Mouse (Mus musculus) CD4-positive, CD25-positive, alpha-beta regulatory T cell (primary cell): ENCODE results near the gene Steap2. TPM values are rescaled to one million over a fixed set of nuclear protein-coding genes. Genes with fewer than 3 reads are reported as not detected.

Experiments used
- polyA plus RNA-seq: library from polyadenylated mRNA; unstranded; fragments of 100-300 nt; shearing (Covaris generic); gene quantifications from one replicate; pipeline ENCODE4 v1.2.1, GENCODE M21; 2017

The Steap2 gene
- 0.10 TPM for polyA plus RNA-seq

DNA sequence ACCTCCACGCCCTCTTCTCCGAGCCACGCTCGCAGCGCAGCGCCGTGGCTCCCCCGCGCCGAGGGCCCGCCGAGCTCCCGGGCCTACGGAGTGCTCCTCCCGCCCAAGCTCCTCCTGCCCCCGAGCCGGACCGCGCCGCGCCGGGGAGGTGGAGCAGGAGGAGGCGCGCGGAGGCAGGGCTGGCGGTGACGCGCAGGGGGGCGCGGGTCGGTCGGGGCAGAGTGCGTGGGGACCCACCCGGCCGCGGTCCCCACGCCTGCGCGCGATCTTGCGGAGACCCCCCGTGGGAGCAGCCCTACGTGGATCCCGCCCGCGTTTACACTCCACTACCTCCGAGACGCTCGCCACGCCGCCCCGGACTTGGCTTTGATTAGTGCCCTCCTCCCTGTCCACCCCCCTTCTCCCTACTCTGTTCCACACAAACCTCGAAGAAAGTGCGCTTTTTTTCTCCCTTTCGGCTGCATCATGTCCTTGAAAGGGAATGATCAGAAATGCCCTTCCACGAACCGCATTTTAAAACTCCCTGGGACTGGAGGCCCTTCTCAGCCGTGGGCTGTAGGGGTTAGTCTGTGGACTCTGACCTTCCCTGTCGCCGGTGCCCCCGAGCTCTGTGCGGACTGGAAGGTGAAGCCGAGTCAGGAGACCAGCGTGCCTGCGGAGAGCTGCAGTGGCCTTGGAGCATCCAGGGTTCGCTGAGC, at the start of gene Steap2:
Steap2 (minus strand) TSS at position 623 of the 698 bp plus-strand sequence.

DNA sequence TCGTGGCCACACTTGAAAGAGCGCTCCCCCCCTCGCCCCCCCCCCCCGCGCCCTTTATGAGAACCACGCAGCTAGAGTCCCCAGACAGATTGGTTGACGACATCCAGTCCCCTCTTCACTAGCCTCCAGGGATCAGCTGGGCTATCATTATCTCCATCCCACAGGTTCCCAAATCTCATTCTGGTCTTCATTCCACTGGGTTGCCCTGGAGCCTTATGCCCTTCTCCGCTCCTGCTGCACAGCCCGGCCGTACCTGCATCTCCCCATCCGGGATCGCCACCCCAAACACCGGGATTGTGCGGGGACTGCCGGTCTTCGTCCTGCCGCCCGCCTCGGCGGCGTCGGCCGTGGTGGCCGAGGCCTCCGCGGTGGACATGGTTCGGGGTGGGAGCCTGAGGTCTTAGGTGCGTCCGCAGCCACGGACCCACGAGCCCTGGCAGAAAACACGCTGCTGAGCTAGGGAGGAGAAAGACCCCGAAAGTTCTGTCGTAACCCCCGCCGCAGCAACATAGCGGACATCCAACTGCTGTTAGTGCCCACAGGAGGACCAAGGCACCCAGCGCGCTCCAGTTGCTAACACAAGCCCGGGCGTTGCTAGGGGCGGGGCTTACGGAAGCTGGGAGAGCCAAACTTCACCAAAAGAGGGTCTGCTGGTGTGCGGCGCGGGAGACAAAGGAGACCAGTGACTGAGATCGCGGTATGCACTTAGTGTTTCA, 30.6 kb downstream of the Steap2 start, which contains the start of gene Cfap69:
Cfap69 (minus strand) TSS at position 585 of the 716 bp plus-strand sequence.

Other genes with a start within 250 kb of the Steap2 start
- not detected for gene 1700015F17Rik, start 215.4 kb downstream of the Steap2 start, polyA plus RNA-seq
- 1.1 TPM for gene Cldn12, start 179.6 kb downstream of the Steap2 start, polyA plus RNA-seq
- gene Gtpbp10, start 135.0 kb downstream of the Steap2 start, polyA plus RNA-seq: 10.6 TPM
- gene Gm8773, start 120.8 kb downstream of the Steap2 start, polyA plus RNA-seq: not detected
- 0.17 TPM for gene Cfap69, start 30.3 kb downstream of the Steap2 start, polyA plus RNA-seq
- gene Steap1, start 54.7 kb upstream of the Steap2 start, polyA plus RNA-seq: not detected